Mouse (Mus musculus) ES-Bruce4 (cell line): ENCODE measurements at regions not wholly inside any gene's neighbourhood (a gene's known extent, or its start where the extent isn't known, plus 50 kb on each side); places are given as distances from the start of the nearest gene placed in this dataset.

ENCODE experiments used
- H3K27ac ChIP-seq: 2 replicates; pipeline ENCODE4 v1.5.1; 2012; ENCODE audit warnings: low read length, inconsistent platforms; ENCODE audit not compliant: insufficient read depth
- H3K27me3 ChIP-seq: 2 replicates; pipeline ENCODE4 v1.6.1; 2012; ENCODE audit warnings: mild to moderate bottlenecking, low read length, inconsistent platforms; ENCODE audit not compliant: control insufficient read depth, poor library complexity, insufficient read depth, severe bottlenecking
- H3K36me3 ChIP-seq: 2 replicates; pipeline ENCODE4 v1.6.1; 2012; ENCODE audit warnings: inconsistent platforms, mild to moderate bottlenecking, low read length, moderate library complexity; ENCODE audit not compliant: control insufficient read depth, poor library complexity, insufficient read depth, severe bottlenecking
- H3K4me1 ChIP-seq: one replicate; pipeline ENCODE4 v1.8.1; 2011; ENCODE audit warnings: low read length; ENCODE audit not compliant: control insufficient read depth, insufficient read depth
- H3K4me3 ChIP-seq: 2 replicates; pipeline ENCODE4 v1.5.1; 2011; ENCODE audit warnings: low read depth, mild to moderate bottlenecking, low read length
- H3K9ac ChIP-seq: 2 replicates; pipeline ENCODE4 v1.6.1; 2012; ENCODE audit warnings: low read depth, mild to moderate bottlenecking, inconsistent platforms; ENCODE audit not compliant: poor library complexity, severe bottlenecking
- H3K9me3 ChIP-seq: replicated peaks from 2 replicates; pipeline ENCODE4 v1.6.1; 2012; ENCODE audit warnings: mild to moderate bottlenecking, low read length, inconsistent platforms; ENCODE audit not compliant: control insufficient read depth, poor library complexity, insufficient read depth, severe bottlenecking
- CTCF ChIP-seq: IDR thresholded peaks from one replicate; pipeline ENCODE4 v1.8.1; 2011; ENCODE audit warnings: low read depth, low read length
- EP300 ChIP-seq: IDR thresholded peaks from 2 replicates; pipeline ENCODE4 v1.6.1; 2011; ENCODE audit warnings: low read depth, low read length; ENCODE audit not compliant: insufficient read depth
- POLR2A ChIP-seq: IDR thresholded peaks from one replicate; pipeline ENCODE4 v1.8.1; 2011; ENCODE audit warnings: low read length; ENCODE audit not compliant: insufficient read depth

DNA sequence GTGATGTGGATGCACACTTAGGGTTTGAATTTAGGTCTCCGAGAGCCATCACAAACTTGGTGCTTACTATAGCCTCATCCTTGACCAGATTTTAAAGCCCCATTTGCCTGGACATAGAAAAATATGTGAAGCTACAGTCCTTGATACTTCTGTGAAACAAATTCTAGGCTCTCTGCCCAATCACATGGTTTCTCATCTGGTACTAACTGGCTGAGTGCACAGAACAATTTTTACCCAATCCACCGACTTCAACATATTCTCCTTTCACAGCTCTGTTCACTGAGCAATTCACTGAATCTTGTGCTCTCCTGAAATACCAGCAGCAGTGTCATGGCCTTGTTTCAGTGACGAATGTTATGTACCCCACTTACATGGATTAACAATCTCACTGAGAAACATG lies 176.7 kb upstream of the 4933412E24Rik start:
- H3K4me1 ChIP-seq: no peaks in the 10 kb centered on the region

DNA sequence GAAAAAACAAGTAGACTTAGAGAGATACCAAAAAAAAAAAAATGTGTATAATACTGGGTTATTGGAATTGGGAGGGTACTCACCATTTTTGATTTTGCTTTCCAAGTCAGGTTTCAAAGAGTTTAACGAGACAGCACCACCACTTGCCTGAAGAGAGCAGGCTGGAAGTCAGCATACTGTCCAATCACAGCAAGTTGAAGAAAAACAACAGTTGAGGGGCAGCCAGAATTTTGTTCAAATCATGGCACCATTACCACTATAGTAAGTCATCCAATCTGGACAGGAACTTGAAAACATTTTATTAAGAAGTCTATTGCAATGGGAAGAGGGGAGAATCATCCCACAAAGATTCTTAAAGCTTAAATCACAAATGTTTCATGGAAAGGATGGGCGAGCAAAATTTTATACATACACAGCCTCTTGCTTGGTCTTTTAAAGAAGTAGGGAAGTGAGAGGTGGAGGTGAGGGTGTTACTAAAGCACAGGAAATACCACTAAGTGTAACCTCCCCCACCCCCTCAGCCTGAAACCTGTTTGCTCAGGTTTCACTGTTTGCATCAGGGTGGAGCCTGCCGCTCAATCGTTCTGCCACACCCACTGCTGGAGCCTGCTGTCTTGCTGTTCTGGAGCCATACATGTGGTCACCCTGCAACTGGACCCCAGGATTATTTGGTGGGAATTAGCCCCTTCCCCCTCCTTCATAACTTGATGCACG lies 170.7 kb upstream of the 4933412E24Rik start:
- H3K9ac ChIP-seq: no peak overlapping the region
- no peaks in the 10 kb centered on the region for H3K4me1 ChIP-seq
- no peaks in the 10 kb centered on the region for H3K27me3 ChIP-seq
- H3K36me3 ChIP-seq: no peaks in the 10 kb centered on the region
- no peaks in the 10 kb centered on the region for H3K9me3 ChIP-seq
- TF ChIP-seq EP300 (peak; percentile 67; the same call in 1 of the 2 replicates), CTCF (no peak)
- H3K4me3 ChIP-seq: no peak overlapping the region
- H3K27ac ChIP-seq: no peak overlapping the region

More for the DNA sequence above, 176.7 kb upstream of the 4933412E24Rik start:
- Histone ChIP-seq H3K27me3 (no peaks in the 10 kb centered on the region), H3K9me3 (no peaks in the 10 kb centered on the region), H3K27ac (no peak overlapping the region), H3K9ac (no peak overlapping the region), H3K4me3 (no peak overlapping the region), H3K36me3 (no peaks in the 10 kb centered on the region)
- TF ChIP-seq EP300 (no peak), CTCF (no peak), POLR2A (no peak)

DNA sequence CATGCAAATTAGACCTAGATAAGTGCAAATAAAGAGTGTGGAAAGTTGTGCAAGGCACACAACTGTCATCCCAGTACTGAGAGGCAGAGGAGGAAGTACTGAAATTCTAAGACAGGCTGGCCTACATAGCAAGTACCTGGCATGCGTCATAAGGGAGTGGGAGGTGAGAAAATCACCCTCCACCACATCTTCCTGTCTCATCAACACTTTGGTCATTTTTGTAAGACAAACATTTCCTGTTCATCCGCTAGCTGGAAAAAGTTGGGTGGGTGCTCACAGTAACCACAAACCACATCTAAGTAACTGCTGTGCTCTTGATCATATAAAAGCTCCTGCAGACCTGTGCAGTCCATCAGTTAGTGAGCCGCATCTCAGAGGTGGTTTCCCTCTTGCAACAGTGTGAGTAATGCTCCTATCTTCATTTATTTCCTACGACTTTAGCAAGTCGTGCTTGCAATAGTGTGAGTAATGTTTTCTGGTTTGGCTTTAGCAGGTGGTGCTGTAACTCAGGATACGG lies 125.2 kb upstream of the 4933412E24Rik start:
- H3K4me3 ChIP-seq: no peak overlapping the region
- H3K27me3 ChIP-seq: no peaks in the 10 kb centered on the region
- H3K9ac ChIP-seq: no peak overlapping the region
- no peaks in the 10 kb centered on the region for H3K36me3 ChIP-seq
- no peaks in the 10 kb centered on the region for H3K9me3 ChIP-seq
- H3K4me1 ChIP-seq: no peaks in the 10 kb centered on the region
- no peak overlapping the region for H3K27ac ChIP-seq
- TF ChIP-seq CTCF (no peak), EP300 (no peak), POLR2A (no peak)

DNA sequence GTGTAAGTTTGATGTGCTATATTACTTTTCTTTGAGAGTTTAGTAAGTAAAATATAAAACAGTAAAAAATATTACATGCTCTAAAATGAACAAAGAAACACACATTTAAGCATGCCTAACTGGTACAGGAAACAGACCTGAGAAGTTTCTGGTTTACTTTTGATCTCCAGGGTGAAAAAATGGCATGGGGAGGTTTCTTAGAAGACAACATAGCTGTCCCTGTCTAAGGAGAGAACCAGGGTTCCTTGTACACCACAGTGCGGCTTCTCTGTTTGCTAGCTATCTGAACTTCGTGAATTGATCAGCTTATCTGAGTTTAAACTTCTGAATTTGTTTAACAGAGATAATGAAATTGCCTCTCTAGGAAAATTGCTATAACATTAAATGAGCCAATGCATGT lies 120.3 kb upstream of the 4933412E24Rik start:
- Histone ChIP-seq H3K4me3 (no peak overlapping the region), H3K36me3 (no peaks in the 10 kb centered on the region), H3K9me3 (no peaks in the 10 kb centered on the region), H3K4me1 (no peaks in the 10 kb centered on the region), H3K27ac (no peak overlapping the region), H3K27me3 (no peaks in the 10 kb centered on the region), H3K9ac (no peak overlapping the region)
- no peak for TF ChIP-seq CTCF
- no peak for TF ChIP-seq EP300
- TF ChIP-seq POLR2A: no peak

DNA sequence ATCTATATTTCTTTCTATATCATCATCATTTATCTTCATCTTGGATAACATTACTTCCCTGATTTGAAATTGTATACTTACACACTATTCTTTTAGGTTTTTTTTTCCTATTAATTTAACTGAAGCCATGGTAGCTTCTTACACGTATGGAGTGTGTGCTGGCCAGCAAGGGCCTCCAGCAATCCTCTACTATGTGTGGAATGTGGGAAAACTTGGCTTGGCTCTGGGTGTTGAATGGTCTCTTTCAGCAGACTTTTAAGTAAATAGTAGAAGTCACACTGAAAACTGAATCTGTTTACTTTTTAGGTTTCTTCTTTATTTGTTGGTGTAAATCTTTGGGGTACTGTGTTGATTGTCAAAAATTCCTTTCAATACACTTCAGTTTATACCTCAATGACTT lies 118.1 kb upstream of the 4933412E24Rik start:
- Histone ChIP-seq H3K9ac (no peak overlapping the region), H3K27me3 (no peaks in the 10 kb centered on the region), H3K4me1 (no peaks in the 10 kb centered on the region), H3K4me3 (no peak overlapping the region), H3K27ac (no peak overlapping the region), H3K9me3 (no peaks in the 10 kb centered on the region), H3K36me3 (no peaks in the 10 kb centered on the region)
- TF ChIP-seq CTCF (no peak), POLR2A (no peak), EP300 (no peak)

DNA sequence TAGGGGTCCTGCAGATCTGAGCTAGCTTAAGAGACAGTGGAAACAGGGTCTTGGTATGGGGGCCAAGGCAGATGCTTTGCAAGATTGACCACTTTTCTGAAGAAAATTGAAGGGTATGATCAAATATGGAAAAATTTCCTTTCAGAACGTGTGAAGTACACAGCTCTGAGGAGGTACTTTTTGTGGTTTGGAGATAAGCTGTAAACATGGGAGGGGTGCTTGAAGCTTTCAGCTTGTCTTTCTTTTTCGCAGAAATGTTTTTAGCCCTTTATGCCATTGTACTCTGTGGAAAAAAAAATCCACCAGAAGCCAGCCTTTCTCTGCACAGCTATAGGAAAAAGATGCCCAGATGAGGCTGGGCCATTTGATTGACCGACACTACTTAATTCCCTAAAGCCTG lies 116.3 kb upstream of the 4933412E24Rik start:
- Histone ChIP-seq H3K4me3 (no peak overlapping the region), H3K4me1 (no peaks in the 10 kb centered on the region), H3K9ac (no peak overlapping the region), H3K36me3 (no peaks in the 10 kb centered on the region), H3K9me3 (no peaks in the 10 kb centered on the region), H3K27me3 (no peaks in the 10 kb centered on the region), H3K27ac (no peak overlapping the region)
- TF ChIP-seq POLR2A (no peak), CTCF (no peak), EP300 (no peak)
